Mouse (Mus musculus) c-Kit-positive CD71-positive TER-119-positive erythroid progenitor cells, embryonic 14.5 days (primary cell): Measurements from ENCODE around the gene Pmvk.

ENCODE experiments used
- DNase-seq: peaks from one replicate; pipeline ENCODE4 v3.0.0-alpha.2; 2013; ENCODE audit warnings: low spot score

Gene Pmvk

DNA sequence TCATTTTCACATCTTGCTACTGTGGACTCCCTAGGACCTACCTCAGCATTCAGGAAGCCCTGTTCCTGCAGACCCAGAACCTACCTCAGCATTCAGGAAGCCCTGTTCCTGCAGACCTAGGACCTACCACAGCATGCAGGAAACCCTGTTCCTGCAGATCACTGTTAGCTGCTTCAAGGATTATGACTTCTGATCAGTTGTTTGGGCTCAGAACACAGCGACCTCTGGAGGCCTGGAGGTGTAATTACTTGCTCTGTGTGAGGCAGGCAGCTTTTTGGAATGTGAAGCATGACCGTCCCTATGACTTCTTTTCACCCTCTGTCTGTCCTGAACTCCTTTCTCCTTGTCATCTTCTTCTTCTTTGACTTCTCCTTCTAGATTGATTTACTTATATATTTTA is 27.1 kb downstream of the Pmvk start:
- DNase-seq = peak; percentile 49

DNA sequence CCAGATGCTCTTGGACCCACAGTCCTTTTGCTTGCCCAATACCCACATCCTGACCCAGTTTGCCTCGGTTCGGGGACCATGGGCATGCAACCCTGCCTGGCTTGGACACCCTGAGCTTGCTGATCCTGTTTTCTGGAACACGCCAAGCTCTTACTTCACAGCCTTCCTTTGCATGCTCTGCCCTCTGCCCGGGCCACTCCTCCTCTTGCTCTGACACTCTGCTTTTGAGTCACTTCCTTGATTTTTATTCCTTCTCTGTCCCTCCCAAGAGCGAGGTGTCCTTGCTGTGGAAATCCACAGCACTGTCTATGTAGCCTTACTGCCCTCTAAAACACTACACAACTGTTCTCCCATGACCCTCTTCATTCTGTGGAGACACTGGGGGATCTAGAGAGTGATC is 27.9 kb downstream of the Pmvk start:
- no peak for DNase-seq

DNA sequence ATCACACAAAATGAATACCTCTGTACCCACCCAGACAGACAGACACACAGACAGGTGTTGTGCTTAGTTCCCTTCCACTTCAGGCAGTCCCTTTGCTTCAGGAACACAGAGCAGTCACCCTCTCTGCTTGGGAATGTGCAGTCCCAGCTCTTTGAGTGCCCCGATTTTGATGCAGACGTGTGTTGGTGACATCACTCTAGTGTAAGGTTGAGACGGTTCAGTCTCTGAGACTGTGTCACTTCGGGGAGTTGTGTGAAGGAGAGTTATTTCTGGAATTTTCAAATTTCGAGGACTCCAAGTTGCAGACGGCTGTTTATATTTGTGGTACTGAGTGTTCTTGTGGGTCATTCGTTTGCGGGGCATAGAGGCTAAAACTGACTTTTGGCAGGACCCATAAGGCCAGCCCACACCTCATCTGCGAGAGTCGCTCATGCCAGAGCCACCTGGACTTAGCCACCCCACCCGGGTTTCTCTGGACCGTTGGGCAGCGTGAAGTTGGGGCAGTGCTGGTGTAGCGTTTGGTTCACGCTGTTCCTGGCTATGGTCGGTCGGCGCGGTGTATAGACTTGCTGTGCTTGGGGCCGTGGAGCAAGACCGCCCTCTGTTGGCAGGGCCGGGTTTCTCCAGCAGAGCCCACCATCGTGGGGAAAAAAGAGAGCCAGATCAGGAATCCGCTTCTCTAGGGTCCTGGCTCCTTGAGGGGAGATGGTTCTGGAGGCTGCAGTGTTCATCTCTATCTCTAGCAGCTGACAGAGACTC is 30.6 kb downstream of the Pmvk start:
- DNase-seq = peak; percentile 53

DNA sequence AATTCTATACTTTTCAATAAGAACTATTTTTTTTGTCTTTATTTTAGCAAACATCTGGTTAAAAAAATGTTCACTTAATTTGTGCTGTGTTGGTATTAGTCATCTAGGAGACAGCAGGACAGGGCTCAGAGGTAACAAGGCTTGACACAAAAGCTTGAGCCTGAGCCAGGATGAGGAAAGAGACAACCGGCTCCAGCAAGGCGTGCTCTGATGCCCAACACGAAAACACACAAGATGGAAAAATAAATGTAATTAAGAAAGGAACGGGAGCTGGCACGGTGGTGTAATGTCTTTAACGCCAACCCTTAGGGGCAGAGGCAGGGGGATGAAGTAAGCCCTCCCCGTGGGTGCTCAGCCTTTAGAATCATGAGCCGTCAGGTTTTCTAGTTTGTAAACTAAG is 31.8 kb downstream of the Pmvk start:
- DNase-seq = no peak

DNA sequence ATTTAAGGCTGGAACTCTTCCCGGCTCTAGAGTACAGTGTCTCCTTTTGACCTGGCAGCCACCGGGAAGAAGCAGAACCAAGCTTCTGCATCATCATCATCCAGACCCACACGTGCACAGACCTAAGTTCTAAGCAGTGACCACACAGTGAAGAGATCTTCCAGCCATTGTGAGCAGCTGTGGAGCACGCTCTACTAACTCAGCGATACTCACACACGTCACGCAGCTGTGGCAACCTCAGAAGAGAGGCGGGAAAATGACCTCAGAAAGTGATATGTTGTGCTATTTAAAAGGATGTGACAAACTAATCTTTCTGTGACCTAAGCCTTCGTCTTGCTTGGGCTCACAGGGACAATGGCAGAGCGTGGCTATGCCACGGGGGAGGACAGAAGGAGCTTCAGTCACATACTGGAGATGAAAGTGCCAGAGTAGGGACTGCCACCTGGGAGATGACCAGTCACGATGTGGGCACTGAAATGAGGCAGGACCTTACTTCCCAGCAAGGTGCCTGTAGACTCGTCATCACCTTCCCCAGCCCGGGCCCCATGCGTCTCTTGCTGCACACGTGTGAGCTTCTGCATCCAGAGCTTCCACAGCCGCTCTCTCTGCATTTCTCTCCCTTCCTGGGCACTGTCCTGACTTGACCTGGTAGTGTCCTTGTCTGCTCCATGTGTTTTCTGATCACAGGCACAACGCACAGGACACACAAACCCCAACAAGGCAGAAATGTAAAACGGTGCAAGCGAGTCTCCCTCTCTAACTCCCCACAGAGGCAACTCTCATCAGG is 32.8 kb downstream of the Pmvk start:
- DNase-seq = no peak

DNA sequence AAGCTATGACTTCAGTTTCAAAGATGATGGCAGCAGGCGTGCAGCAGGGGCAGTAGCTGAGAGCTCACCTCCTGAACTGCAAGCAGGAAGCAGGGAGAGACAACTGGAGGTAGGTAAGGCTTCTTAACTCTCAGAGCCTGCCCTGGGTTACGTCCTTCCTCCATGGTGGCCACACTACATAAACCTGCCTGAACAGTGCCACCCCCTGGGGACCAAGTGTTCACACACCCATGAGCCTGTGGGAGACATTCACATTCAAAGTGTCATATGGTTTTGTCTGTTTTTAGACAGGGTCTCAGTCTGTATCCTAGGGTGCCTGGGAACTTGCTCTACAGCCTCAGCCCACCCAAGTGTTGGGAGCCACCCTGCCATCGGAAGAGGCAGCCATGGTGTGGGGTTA is 36.4 kb downstream of the Pmvk start:
- no peak for DNase-seq

DNA sequence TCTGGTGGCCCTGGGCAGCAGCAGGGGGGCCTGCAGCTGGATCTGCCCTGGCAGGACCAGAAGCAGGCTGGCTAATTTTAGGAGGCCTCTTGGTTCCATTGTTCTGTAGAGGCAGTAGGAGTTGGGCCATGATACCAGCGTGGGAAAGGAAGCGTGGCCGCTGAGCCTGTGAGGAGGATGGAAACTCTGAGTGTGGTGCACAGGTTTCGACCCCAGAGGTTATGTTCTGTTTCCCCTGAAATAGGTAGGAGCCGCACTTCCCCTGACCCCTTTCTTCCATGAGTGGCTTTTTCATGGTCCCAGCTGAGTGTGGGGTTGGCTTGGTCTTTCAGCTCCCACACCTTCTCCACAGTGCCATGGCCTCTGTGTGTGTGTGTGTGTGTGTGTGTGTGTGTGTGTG is 37.2 kb downstream of the Pmvk start:
- no peak for DNase-seq

DNA sequence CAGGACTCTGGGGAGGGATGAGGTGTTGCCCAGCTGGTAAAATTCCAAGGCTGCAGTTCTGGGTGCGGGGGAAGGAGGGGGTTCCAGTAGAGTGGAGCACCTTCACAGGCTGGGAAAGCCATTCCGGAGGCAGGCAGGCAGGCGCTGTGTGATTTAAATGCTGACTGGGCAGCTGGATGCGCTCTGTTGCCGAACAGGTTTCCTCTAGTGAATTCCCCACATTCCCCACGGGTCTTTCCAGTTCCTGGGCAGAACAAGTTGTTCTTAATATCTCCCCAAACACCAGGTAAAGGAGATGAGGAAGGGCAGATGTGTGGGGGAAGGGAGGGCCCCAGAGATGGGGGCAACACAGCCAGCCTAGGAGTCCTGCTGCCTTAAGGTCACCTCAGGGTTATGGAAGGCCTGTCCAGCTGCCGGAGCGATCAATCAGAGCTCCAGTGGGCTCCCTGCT is 38.4 kb downstream of the Pmvk start:
- DNase-seq = no peak

DNA sequence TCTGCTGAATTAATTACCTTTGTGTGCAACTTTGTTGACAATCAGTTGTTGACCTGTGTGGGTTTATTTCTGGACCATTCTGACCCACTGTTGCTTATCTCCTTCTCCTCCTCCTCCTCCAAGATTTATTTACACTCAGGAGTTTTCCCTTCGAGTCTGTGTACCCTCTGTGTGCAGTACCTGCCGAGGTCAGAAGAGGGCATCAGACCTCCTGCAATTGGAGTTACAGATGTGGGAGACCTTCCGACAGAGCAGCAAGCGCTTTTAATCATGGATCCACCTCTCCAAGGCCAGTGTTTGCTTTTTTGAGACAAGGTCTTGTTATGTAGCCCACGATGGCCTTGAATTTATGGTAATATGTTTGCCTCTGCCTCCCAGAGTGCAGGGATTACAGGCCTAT is 40.3 kb downstream of the Pmvk start:
- no peak for DNase-seq

DNA sequence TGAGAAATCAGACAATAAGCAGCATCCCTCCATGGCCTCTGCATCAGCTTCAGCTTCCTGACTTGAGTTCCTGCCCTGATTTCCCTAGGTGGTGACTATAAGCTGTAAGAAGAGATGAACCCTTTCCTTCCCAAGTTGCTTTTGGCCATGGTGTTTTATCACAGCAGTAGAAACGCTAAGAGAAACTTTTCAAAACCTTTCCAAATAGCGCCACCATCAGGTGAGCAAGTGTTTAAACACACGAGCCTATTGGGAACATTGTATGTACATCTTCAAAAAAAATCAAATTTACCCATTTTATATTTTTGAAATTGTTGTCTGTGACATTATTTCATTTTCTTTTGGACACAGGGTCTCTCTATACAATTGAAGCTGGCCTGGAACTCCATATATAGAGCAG is 42.0 kb downstream of the Pmvk start:
- DNase-seq = no peak

DNA sequence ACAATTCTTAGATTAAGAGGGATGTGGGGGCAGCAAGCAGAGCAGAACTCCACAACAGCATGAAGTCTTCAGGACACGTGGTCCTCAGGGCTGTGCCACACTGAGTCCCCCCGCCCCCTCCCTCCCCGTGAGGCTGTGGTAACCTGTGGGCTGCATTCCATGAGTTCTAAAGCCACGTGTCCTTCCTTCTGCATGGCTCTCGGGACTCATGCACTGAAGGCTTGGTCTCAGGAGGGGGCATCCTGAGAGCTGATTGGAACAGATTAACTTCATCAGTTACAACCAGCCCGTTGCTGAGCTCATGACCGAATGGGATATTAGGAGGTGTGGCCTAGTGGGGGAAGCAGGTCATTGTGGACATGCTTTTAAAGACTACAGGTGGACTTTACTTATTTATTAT is 45.4 kb downstream of the Pmvk start:
- DNase-seq = no peak

DNA sequence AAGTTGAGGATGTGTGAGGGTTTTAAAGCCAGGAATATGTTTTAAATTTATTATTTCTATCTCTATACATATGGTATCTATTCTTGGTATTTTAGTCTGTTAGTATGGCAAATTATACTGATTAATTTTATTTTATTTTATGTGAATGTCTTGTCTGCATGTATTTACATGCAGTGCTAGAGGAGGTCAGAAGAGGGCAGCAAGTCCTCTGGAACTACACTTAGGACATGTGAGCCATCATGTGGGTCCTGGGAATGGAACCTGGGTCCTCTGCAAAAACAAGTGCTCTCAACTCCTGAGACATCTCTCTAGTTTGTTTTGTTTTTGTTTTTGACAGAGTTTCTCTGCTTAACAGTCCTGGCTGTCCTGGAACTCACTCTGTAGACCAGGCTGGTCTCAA is 47.1 kb downstream of the Pmvk start:
- no peak for DNase-seq

DNA sequence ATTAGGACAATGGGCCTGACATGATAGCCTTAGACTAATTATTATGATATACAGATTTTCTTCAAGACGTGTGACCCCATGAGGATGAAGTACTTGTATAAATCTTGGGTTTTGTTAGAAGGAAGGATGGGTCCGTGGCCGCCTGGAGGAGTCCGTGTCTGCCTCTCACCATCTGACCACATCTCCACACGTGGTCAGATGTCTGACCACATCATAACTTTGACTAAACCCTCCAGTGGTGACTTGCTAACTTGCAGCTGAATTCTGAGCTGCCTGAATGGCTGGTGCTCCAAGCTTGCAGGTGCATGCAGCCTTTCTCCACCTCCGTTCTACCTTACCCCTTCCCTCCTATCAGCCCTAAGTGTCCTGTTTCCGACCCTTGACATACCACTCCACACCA is 48.2 kb downstream of the Pmvk start:
- no peak for DNase-seq

DNA sequence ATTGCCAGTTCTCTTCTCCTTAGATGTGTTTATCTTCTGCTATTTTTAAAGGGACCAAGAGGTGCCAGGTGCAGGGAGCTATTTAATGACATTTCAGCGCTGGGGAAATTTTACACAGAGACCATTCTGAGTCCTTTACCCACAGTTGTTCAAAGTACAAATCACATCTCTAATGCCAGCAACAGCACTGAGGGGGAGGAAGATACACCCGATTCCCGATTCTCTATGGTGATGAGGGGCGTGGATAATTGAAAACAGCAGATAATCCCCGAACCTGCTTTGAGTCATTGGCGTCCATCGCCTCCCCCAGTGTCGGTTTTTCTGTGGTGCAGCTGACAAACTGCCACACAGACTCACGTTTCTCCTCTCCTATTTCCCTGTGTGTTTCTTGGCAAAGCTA is 53.7 kb downstream of the Pmvk start:
- no peak for DNase-seq

DNA sequence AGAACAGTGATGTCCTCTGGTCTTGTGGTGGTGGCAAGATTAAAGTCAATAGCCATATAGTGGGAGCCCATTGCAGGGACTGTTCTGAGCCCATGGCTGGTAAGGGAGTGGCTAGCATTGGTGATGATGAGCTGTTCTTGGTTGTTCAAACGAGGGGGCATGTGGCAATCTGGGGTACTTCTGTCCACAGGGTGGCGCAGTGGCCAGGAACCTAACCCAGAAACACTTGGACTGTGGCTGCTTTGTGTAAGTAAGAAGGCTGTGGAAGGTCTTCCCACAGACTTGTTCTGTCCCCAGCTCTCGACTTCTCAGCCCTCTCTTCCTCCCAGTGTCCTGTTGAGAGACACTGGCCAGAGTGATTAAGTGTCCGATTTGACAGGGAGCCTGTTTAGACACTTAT is 56.6 kb downstream of the Pmvk start:
- DNase-seq = peak; percentile 14

DNA sequence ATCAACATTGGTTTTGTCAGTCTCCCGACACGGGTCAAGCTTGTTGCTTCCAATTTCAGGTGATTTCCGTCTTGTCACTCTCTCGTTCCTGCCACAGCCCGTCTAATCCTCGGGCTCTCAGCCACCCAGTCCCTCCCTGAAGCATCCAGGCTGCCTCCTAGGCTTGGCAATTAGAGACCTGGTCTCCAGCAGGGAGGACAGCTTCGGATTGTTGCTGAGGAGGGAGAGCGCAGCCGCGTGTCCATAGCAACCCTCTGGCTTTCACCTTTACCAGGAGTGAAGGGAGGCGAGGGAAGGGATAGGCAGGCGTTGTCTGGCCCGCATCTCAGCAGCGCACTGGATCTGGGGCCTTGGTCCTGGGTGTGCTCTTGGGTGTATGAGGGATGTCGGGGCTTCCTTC is 57.1 kb downstream of the Pmvk start:
- DNase-seq = no peak

DNA sequence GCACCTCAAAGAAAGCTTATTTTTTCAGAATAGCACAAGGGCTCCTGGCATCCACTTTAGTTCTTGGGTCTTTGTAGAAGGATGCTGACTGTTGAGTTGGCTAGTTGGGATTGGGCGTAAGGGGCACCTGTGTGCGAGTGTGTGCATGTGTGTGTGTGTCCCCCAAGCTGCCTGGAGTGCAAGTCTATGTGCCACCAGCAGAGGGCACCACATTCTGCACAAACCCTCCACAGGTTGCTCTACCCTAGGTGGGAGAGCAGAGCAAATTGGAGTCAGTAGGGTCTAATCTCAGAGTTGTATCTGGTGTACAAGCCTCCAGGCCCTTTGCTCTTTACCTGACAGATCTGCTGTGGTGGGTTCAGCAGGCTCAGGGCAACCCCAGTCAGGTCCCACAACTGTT is 57.9 kb downstream of the Pmvk start:
- no peak for DNase-seq

DNA sequence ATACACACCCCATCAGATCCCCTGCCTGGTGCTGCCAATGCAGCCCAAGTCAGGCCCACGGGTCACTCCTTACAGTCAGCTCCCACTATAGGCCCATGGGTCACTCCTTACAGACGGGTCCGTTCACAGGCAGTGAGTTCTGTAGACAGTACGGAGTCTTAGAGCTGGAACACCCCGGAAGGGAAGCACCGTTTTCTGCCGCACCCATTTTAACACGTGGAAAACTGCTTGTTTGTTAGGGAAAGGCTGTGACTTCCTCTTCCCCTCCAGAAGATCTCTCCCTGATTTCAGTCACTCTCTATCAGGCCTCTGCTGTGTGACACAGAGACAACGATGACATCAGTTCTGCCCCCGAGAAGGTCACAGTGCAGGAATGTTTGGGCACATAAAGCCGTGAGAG is 61.1 kb downstream of the Pmvk start:
- no peak for DNase-seq

DNA sequence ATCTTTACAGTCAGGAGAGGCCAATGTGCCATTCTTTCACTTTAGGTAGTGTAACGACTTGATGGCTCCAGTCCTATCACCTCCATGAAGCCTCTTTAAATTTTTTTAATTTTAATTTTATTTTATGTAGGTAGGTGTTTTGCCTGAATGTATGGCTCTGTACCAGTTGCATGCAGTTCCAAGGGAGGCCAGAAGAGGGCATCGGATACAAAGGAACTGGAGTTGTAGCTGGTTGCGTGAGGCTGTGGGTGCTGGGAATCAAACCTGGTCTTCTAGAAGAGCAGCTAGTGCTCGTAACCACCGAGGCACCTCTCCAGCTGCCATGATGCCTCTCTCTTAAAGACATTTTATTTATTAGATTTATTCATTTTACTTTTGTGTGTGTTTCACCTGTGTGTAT is 62.0 kb downstream of the Pmvk start:
- no peak for DNase-seq
